Mouse (Mus musculus) heart, postnatal 0 days (tissue): ENCODE data around the gene Mien1.

ENCODE experiments used
- CTCF ChIP-seq: IDR thresholded peaks from 2 replicates; pipeline ENCODE4 v1.5.1; 2016; ENCODE audit warnings: antibody characterized with exemption, control low read depth, low read depth
- EP300 ChIP-seq: IDR thresholded peaks from 2 replicates; pipeline ENCODE4 v1.6.1; 2016; ENCODE audit warnings: antibody characterized with exemption, low read depth

GRCm38 (mm10) chr11:98395041-98395440 lies 43.8 kb downstream of the Mien1 start:
- no peak for TF ChIP-seq CTCF
- no peak for TF ChIP-seq EP300
